Mouse (Mus musculus): ENCODE data around the gene Mettl27.

Mettl27 gene

GRCm38 (mm10) chr5:134989741-134990140 lies 57.6 kb downstream of the Mettl27 start:
- DNase-seq: no peak

Data from kidney, postnatal 25 days (tissue).